Mouse (Mus musculus): ENCODE measurements at regions not wholly inside any gene's neighbourhood (a gene's known extent, or its start where the extent isn't known, plus 50 kb on each side); places are given as distances from the start of the nearest gene placed in this dataset.

DNA sequence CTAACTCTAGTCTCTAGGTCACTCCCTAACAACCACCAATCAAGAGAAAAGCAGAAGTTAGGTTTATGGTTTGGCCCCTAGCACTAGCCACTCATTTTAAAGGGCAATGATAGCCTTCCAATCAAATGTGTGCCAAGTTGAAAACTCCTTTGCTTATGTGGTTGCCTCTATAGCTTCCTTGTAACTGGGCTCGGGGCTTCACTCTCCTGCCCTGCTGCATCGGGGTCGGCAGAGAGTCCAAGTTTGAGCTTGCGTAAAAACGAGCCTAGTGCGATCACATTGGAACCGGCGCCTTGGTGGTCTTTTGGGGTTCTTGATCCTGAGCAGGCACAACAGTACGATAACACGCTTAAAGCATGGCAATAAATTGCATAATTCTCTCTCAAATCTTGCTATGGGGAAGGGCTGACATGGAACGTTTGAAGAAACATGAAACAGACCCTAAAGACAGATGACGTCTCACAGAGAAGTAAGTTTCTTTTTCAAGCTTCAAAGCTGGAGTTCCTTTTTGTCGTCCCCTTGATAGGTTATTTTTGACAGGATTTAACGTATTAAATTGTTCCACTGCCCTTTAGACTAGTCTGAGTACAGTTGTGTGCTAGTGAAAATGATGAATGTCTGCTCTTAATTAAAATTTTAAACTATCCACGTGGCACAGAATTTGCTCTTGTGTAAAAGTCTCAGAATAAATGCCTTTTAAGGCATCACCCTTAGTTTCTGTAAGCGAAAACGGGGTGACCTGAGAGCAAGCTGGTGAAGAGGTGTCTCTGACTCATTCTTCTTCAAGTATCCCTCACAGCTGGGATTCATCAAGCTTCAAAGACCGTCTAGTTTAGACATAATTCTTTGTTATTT lies 52.0 kb downstream of the 4930426L09Rik start:
- DNase-seq (ENCODE audit: low spot score): no peak

DNA sequence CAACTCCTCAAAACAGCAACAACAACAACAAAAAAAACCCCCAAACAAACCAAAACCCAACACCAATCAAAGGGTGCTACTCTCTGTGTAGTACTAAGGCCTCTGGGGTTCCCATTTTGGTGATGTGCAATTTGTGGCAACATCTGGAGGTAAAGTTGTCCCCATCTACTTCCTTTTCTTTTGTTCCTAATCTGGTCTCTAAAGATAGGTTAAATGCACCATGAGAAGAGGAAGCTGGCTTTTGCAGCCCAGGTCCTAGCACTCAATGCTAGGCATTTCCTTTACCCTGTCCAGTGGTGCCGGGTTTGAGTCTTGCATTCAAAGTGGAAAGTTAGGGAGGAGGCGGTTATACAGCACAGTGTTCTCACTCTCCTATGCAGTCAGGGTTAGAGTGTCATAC lies 57.4 kb downstream of the 4930426L09Rik start:
- no peak for DNase-seq (ENCODE audit: low spot score)

DNA sequence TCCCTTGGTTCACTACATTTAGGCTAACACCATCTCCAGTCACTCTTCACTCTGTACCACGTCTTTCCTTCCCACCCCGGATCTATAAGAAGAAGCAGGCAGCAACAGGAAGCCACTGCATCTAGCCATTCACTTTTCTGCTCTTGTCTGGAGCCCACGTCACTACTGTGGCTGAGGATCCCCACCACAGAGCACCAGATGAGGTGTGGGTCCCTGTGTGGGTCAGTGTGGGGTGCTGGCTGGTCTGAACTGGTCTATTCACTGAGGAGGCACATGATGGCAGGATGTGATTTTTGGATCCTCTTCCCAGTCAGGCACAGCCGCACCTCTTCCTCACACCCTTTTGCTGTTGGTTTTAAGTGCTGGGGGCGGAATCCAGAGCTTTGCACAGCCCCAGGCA lies 59.7 kb downstream of the 4930426L09Rik start:
- DNase-seq (ENCODE audit: low spot score): no peak

DNA sequence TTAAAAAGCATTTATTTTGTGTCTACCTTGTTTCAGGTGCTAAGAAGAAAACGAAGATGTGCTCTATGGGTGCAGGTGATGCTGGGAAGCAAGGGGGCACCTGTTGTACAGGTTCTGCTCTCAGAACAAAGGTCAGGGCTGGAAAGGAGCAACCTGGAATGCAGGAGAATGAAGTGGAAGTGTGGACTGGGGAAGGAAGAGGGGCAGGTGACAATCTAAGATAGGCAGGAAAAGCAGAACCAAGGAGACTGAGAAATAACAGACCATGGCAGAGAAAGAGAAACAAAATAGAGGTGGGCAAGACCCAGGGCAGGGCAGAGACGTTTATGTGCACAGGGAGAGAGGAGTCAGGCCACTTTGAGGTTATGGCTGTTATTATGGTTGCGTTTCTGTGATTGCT lies 60.6 kb downstream of the 4930426L09Rik start:
- no peak for DNase-seq (ENCODE audit: low spot score)

DNA sequence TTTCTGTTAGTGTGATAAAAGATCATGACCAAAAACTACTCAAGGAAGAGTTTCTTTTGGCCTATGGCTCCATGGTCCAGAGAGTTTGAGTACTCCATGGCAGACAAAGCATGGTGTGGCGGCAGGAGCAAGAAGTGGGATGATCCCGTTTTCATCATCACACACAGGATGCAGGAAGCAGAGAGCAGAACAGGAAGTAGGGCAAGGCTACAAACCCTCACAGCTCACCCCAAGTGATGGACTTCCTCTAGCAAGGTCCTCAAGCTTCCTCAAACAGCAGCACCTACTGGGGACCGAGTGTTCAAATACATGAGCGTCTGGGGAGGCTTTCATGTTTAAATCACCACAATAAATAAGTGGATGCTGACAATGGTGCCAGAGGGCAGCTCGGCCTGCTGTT lies 61.1 kb downstream of the 4930426L09Rik start:
- no peak for DNase-seq (ENCODE audit: low spot score)

DNA sequence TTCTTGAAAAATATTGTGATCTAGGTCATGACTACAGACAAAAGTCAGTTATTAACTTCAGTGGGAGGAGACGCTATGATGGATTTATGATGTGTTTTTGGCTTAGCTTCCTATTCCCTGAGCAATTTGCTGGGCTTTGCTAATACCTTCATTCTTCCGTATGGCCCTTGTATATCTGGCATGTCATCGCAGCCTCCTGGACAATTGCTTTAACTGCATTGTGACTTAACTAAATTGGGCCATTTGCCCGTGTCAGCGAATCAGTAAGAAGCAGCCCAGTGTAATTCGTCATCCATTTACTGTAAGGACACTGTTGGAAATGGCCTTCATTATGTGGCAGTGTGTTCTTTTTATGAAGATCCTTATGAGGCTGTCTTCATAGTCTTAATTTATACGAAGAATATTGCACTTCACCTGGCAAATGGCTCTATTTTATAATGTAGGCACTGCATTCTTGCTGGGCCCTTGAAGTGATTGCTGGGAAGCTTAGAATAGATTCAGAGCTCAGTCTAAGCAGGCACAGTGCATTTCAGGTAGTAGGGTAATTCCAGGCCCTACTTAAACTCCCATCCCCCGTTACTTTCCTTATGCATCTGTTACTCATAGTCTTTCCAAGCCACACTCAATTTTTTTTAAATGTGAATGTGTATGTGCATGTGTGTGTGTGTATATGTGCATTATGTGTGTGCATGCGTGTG lies 62.2 kb downstream of the 4930426L09Rik start:
- no peak for DNase-seq (ENCODE audit: low spot score)

DNA sequence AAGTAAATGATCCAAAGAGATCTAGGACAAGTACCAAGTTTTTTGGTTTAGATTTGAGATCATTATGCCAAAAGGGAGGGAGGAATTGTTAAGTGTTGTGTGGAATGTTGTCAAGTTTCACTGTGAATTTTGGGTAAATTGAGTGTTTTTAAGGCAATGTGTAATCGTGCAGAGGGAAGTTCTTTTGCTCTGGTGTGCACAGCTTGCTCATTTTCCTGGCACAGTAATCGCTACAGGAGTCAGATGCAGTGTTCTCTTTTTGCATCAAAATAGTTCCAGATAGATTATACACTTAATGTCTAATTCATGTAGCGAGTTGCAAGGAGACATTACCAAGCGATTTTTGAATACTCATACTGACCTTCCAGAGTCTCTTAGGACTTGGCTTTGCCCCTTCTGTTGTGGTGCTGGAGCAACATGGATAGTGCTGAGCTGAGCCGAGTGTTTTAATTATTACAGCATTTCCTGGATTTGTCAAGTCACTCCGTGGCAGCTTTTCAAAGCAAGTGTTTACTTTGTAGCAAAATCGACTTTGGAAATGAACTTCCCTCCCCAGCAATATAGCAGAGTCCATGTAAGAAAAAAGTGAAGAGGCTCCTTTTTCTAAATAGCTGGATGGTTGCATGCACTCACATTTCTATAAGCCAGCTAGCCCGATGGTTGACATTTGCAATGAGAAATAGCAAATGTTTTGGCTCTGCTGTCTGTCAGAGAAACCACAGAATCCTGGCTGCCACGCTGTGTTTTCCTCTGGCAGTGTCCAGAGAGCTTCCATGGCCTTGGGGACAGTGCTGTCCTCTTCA lies 66.6 kb downstream of the 4930426L09Rik start:
- peak; percentile 9 for DNase-seq (ENCODE audit: low spot score)

DNA sequence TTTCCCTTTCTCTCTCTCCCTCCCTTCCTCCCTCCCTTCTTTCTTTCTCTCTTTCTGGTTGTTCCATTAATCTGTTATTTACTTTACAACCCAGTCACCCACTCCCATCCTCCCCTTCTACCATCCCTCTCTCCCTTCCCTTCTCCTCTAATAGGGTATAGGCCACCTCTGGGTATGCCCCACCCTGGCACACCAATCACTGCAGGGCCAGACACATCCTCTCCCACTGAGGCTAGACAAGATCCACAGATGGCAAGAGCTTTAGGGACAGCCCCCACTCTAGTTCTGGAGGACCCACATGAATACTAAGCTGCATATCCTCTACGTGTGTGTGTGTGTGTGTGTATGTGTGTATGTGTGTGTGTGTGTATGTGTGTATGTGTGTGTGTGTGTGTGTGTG lies 67.4 kb downstream of the 4930426L09Rik start:
- no peak for DNase-seq (ENCODE audit: low spot score)

DNA sequence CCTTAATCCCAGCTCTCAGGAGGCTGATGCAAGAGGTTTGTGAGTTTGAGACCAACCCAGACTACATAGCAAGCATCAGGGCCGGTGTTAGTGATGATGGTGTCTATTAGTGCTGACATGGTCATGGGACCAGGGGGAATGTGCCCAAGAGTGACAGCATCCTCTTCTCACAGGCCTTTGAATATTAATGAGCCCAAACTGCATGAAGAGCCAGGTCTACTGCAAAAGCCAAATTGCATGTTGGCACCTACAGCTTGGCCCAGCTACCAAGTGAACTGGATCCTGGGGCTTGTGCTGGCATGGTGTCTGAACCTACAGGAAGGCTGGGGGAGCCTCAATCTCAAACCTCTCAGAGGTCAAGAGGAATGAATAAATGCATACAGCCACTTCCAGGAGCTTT lies 70.0 kb downstream of the 4930426L09Rik start:
- no peak for DNase-seq (ENCODE audit: low spot score)

DNA sequence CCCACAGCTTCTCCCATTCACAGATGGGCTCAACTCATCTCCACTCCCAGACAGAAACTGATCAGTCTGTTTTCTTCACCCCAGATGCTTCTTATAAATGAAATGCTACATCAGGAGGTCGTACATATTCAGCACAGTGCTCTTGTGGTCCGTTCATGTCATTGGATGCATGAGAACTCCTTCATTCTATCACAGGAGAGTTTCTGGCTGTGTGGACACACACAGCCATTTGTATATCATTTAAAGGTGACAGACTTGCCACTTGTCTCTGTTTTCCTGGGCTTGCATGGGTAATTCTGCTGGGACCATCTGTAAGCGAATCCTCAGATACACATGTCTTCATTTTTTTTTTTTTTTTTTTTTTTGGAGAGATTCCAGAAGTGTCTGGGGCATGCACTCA lies 85.7 kb downstream of the 4930426L09Rik start:
- no peak for DNase-seq (ENCODE audit: low spot score)

DNA sequence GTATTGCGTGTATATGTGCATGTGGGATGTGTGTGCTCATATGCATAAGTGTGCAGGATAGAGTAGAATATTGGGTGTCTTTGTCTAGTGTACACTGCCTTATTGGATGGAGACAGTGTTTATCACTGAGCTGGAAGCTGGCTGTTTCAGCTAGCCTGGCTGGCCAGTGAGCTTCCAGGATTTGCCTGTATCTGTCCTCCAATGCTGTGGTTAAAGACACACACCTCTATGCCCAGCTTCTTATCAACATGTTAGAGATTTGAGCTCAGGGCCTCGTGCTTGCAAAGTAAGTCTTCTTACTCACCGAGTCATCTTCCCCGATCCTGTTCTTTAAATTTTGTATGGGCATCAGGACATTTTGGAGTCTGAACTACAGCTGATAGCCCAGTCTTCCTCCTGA lies 87.0 kb downstream of the 4930426L09Rik start:
- DNase-seq (ENCODE audit: low spot score): no peak

DNA sequence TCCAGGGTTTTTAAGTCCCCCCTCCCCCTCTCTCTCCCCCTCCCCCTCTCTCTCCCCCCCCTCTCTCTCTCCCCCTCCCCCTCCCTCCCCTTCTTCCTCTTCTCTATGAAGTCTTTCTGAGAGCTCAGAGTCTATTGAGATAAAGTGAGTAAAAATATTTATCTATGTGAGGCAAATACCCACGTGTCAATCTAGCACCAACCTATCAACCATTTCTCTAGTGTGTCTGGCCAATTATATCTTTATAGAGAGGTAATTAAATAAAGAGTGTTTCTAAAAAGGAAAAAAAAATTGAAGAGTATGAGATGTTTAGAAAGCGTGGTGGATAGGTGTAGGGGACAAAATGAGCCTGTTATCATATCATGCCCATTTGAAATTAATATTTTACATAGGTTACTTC lies 88.0 kb downstream of the 4930426L09Rik start:
- no peak for DNase-seq (ENCODE audit: low spot score)

DNA sequence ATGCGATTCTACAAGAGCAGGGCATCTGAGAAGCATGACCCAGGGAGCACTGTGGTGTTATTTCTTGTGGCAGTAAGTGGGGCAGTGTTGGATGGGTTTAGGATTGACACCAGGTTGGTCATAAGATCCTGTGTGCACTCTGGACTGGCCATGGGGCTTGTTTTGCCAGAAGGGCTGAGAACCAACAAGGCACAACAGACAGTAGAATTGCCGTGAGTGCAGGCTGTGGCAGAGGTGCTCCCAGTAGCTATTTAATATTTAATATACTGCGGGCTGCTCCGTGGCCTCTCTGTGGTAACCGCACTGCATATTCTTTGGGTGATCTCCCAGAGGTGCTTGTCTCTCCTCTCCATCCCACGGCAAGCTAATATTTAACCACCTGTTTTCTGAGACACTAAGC lies 88.5 kb downstream of the 4930426L09Rik start:
- no peak for DNase-seq (ENCODE audit: low spot score)

DNA sequence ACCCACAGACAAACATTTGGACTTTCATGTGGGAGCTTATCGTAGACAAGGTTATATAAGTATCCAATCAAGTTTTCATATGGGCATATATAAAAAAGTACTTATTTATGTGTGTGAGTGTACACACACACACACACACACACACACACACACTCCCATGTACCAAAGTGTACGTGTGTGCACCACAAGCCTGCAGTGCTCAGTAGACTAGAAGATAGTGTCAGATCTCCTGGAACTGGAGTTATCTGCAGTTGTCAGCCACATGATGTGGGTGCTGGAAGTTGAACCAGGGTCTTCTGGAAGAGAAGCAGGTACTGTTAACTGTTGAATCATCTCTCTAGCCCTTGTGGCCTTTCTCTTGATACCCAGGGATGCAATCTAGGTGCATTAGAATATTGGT lies 99.7 kb upstream of the Armc3 start:
- DNase-seq (ENCODE audit: low spot score): no peak

DNA sequence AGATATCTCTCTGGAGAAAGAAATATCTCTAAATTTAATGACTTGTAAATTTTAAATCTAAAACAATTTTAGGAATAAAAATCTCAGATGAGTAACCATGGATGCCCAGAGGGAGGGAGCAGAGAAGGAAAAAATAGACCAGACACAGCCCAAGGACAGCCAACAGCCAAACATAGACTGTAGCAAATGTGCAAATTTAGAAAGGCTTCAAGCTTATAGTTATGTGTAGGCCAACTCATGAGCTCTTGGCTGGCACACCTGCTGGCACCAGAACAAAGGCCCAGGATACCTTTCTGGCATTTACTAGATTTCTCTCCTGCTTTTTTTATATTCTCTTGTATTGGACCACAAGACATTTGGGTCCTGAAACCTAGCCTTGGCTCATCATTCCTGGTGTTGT lies 90.3 kb upstream of the Armc3 start:
- DNase-seq (ENCODE audit: low spot score): no peak

DNA sequence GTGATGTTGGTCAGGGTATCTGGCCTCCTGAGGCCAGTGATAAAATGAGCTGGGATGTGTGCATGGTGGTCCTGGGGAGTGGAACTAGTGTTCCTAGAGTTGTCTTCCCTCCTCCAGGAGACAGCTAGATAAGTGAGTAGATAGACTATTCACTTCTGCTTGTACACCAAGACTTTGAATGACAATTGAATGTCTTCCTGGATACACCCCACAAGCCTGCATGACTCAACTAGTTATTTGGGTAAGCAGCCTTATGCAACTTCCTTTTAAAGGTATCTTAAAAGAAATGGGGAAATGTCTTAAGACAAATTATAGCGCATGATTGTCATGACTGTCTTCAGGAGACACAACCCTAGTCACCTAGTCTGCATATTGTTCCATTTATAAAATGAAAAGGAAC lies 79.2 kb upstream of the Armc3 start:
- no peak for DNase-seq (ENCODE audit: low spot score)

DNA sequence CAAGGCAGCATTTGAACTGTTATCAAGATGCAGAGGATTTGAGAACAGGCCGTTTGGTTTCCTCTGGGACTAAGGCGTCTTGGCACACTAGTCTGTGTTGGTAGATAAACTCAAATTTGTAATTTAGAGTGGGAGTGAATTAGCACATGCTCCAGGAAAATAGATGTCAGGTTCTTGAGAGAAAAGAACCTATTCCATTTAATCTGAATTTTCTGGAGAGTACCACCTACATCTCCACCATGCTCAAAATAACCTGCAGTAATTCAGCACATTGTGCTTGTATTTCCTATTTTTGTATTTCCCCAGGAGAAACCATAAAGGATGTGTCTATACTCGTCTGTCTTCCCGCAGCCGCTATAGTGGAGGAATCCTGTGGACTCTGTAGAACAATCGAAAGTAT lies 66.2 kb upstream of the Armc3 start:
- DNase-seq (ENCODE audit: low spot score): no peak

DNA sequence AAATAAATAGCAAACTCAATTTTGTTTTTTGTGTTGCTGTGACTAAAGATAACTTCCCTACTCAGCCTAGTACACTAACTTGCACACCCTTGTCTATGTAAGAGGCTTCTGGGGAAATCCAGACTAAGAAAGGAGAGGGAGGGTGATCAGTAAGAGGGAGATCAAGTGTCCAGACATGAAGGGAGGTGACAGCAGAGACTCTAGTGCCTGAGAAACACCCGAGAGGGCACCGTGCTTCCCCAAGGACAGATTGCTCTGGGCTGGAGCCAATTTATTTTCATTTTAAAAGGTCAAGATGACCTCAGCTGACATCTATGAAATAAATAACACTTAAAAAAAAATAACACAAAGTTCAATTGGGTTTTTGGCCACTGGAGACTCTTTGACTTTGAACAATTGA lies 56.5 kb upstream of the Armc3 start:
- DNase-seq (ENCODE audit: low spot score): no peak

DNA sequence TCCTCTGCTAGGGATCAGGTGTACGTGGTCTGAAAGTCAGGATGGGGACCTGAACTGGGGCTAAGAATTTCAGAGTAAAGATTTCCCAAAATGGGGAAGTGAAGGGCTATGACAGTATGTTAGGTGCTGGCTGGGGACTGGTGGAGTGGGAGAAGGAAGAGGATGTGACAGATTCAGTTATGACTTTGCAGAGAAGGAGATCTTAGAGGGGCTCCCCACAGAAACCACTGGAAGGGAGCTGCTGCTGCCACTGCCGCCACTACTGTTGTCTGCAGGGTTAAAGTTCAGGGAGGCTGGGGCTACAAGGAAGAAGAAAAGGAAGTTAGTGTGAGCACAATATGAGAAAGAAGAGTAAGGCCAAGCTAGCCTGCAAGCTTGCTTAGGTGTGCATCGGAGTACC lies 53.7 kb upstream of the Armc3 start:
- no peak for DNase-seq (ENCODE audit: low spot score)

DNA sequence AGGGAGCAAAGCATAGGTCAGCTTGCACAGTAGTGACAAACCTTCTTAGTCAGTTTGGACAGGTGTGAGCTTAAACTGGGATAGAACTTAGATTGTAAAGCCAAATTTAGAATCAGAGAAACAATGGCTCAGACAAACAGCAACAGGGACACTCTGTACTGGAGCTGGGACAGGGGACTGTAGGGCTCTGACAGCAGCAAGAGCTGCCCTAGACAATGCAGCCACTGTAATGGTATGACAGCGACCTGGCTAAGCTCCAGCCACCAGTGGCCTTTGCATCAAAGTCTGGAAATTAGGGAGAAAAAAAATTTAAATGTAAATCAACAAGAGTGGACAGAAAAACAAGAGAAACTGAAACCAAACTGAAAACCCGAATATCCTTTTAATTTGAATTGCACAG lies 53.2 kb upstream of the Armc3 start:
- DNase-seq (ENCODE audit: low spot score): no peak

DNA sequence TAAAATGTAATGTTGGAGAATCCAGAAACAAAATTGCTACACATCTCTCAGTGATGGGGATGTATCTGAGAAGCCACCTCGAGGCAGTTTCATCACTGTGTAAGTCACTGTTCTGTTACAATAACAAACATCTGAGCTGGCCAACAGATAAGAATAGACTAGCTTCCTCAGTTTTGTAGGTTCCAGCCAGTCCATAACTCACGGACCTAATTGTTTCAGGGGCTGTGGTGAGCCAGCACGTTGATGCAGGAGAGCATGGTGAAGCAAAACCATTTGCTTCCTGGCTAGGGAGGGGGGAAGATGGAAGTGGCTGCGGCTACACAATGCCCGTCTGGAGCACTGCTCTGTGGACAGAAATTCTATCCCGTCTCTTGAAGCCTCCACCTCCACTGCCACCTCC lies 52.8 kb upstream of the Armc3 start:
- DNase-seq (ENCODE audit: low spot score): no peak

DNA sequence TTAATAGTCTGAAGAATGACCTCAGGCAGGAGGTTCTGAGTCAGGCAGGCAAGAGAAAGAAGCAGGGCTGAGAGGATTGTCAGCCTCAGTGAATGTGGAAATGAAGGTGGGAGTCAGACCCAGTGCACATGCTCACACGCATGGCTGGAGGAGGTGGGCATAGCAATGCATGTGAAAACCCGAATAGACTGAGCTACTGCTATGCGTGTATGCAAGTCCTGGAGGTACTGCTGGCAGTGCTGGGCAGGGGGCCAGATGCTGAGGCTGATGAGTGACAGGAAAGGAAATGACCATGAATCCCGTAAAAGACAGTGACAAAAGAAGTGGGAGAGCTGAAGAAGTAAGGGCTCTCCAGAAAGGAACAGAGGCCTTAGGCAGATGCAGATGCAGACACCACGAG lies 50.3 kb upstream of the Armc3 start:
- no peak for DNase-seq (ENCODE audit: low spot score)
